Mouse (Mus musculus): ENCODE results near the gene Nr1i2. TPM values are rescaled to one million over a fixed set of nuclear protein-coding genes. Genes with fewer than 3 reads are reported as not detected.
"Not testable (repeated sequence)": the region's sequence is repeated elsewhere in the genome, so short reads cannot be mapped to it uniquely, and the experiment has no call there.

Gene Nr1i2
- total RNA-seq, 2 experiments from 2014 or later, result not detected

GRCm38 (mm10) chr16:38222491-38222890 lies 72.1 kb downstream of the Nr1i2 start:
- not testable (repeated sequence) for DNase-seq (ENCODE audit: low spot score in 2 of 2)

GRCm38 (mm10) chr16:38205272-38205671 lies 89.4 kb downstream of the Nr1i2 start:
- no peak for DNase-seq (ENCODE audit: low spot score in 2 of 2)

Other genes with a start within 250 kb of the Nr1i2 start
- gene Gsk3b, start 205.8 kb downstream of the Nr1i2 start, total RNA-seq (2021), result 10 to 100 TPM; 57.1 to 70.4 TPM
- under 1 TPM; 0.22 to 0.30 TPM for gene Maats1, start 47.3 kb upstream of the Nr1i2 start, total RNA-seq (2021)
- 100 to 1,000 TPM; 342 to 359 TPM for gene Cox17, start 52.2 kb upstream of the Nr1i2 start, total RNA-seq (2021)
- gene Gm21987, start 52.2 kb upstream of the Nr1i2 start, total RNA-seq (2021), result not detected
- gene Popdc2, start 67.4 kb upstream of the Nr1i2 start, total RNA-seq (2021), result 1 to 10 TPM in 1 of 2 experiments, under 1 TPM in 1; 0.80 to 4.6 TPM
- gene Pla1a, start 138.3 kb upstream of the Nr1i2 start, total RNA-seq (2021), result 10 to 100 TPM; 13.9 to 51.8 TPM
- 10 to 100 TPM; 32.8 to 39.6 TPM for gene Adprh, start 157.9 kb upstream of the Nr1i2 start, total RNA-seq (2021)
- gene Cd80, start 160.7 kb upstream of the Nr1i2 start, total RNA-seq (2021), result under 1 TPM; 0.53 to 0.70 TPM
- gene Timmdc1, start 227.8 kb upstream of the Nr1i2 start, total RNA-seq (2021), result 10 to 100 TPM; 43.9 to 51.5 TPM

All from adrenal gland, adult 18-20 months (tissue).